Mouse (Mus musculus): Measurements from ENCODE around the gene Glce.
A peak's percentile ranks its signal among the peaks of the same experiment; 100 is the strongest.

The Glce gene

GRCm38 (mm10) chr9:62123496-62123895 is 1.0 kb upstream of the Glce start:
- DNase-seq (ENCODE audit: low read depth, low spot score) = no peak

- no peak for DNase-seq (ENCODE audit: low read depth, low spot score)
Observed at GRCm38 (mm10) chr9:62121551-62122447, 656 bp downstream of the Glce start.

- DNase-seq (ENCODE audit: low read depth, low spot score) = no peak
Observed at GRCm38 (mm10) chr9:62118754-62119153, 3.7 kb downstream of the Glce start.

- no peak for DNase-seq (ENCODE audit: low read depth, low spot score)
Observed at GRCm38 (mm10) chr9:62115826-62116225, 6.6 kb downstream of the Glce start.

- DNase-seq (ENCODE audit: low read depth, low spot score) = no peak
Observed at GRCm38 (mm10) chr9:62096603-62097002, 25.9 kb downstream of the Glce start.

GRCm38 (mm10) chr9:62091604-62092003 is 30.9 kb downstream of the Glce start:
- DNase-seq (ENCODE audit: low read depth, low spot score) = no peak

- no peak for DNase-seq (ENCODE audit: low read depth, low spot score)
Observed at GRCm38 (mm10) chr9:62085548-62085947, 36.9 kb downstream of the Glce start.

- no peak for DNase-seq (ENCODE audit: low read depth, low spot score)
Observed at GRCm38 (mm10) chr9:62084896-62085295, 37.6 kb downstream of the Glce start.

- DNase-seq (ENCODE audit: low read depth, low spot score) = no peak
Observed at GRCm38 (mm10) chr9:62082986-62083385, 39.5 kb downstream of the Glce start.

- DNase-seq (ENCODE audit: low read depth, low spot score) = no peak
Observed at GRCm38 (mm10) chr9:62081542-62081941, 40.9 kb downstream of the Glce start.

GRCm38 (mm10) chr9:62080028-62080760 is 42.3 kb downstream of the Glce start:
- DNase-seq (ENCODE audit: low read depth, low spot score) = no peak

GRCm38 (mm10) chr9:62062234-62062633 is 60.2 kb downstream of the Glce start:
- no peak for DNase-seq (ENCODE audit: low read depth, low spot score)

GRCm38 (mm10) chr9:62060431-62060830 is 62.0 kb downstream of the Glce start:
- no peak for DNase-seq (ENCODE audit: low read depth, low spot score)

- no peak for DNase-seq (ENCODE audit: low read depth, low spot score)
Observed at GRCm38 (mm10) chr9:62059941-62060340, 62.5 kb downstream of the Glce start.

GRCm38 (mm10) chr9:62057881-62058506 is 64.5 kb downstream of the Glce start:
- no peak for DNase-seq (ENCODE audit: low read depth, low spot score)

- DNase-seq (ENCODE audit: low read depth, low spot score) = no peak
Observed at GRCm38 (mm10) chr9:62056206-62056605, 66.2 kb downstream of the Glce start.

GRCm38 (mm10) chr9:62050801-62051200 is 71.7 kb downstream of the Glce start:
- DNase-seq (ENCODE audit: low read depth, low spot score) = no peak

GRCm38 (mm10) chr9:62049166-62049565 is 73.3 kb downstream of the Glce start:
- DNase-seq (ENCODE audit: low read depth, low spot score) = no peak

GRCm38 (mm10) chr9:62042167-62042566 is 80.3 kb downstream of the Glce start:
- no peak for DNase-seq (ENCODE audit: low read depth, low spot score)

- peak; percentile 60 for DNase-seq (ENCODE audit: low read depth, low spot score)
Observed at GRCm38 (mm10) chr9:62040008-62040608, 82.3 kb downstream of the Glce start.

- no peak for DNase-seq (ENCODE audit: low read depth, low spot score)
Observed at GRCm38 (mm10) chr9:62035806-62036205, 86.6 kb downstream of the Glce start.

- no peak for DNase-seq (ENCODE audit: low read depth, low spot score)
Observed at GRCm38 (mm10) chr9:62032206-62032605, 90.2 kb downstream of the Glce start.
